Mouse (Mus musculus): ENCODE measurements at regions not wholly inside any gene's neighbourhood (a gene's known extent, or its start where the extent isn't known, plus 50 kb on each side); places are given as distances from the start of the nearest gene placed in this dataset.

- no peak for ATAC-seq (ENCODE audit: insufficient read depth, low read depth)
- no peak for TF ChIP-seq CTCF (IDR thresholded peaks at IDR 0.05; ENCODE audit: low read depth)
- TF ChIP-seq EP300 (IDR thresholded peaks at IDR 0.05; ENCODE audit: low read depth) = no peak
- Histone ChIP-seq H3K9ac (replicated peaks; ENCODE audit: low read depth, low read length) (no peak overlapping the region), H3K27ac (ENCODE audit: low read depth) (no peak overlapping the region), H3K4me2 (ENCODE audit: low read depth, low read length) (no peak overlapping the region), H3K36me3 (replicated peaks; ENCODE audit: control insufficient read depth, insufficient read depth, low read length) (no peaks in the 10 kb centered on the region), H3K9me3 (replicated peaks; ENCODE audit: control insufficient read depth, low read length) (no peaks in the 10 kb centered on the region), H3K27me3 (ENCODE audit: control insufficient read depth, insufficient read depth, low read length) (no peaks in the 10 kb centered on the region), H3K4me3 (ENCODE audit: low read depth, low read length) (no peak overlapping the region), H3K4me1 (ENCODE audit: control insufficient read depth, insufficient read depth) (no peaks in the 10 kb centered on the region)
- DNase-seq (ENCODE audit: low spot score) = no peak
- 74% methylated on average over 7 of the region's 7 CpGs for WGBS
Observed at GRCm38 (mm10) chr5:83622612-83623374, 267.8 kb upstream of the Tecrl start.

GRCm38 (mm10) chr5:83610777-83611176 is 255.8 kb upstream of the Tecrl start:
- H3K4me3 ChIP-seq (ENCODE audit: low read depth, low read length) = no peak overlapping the region
- H3K36me3 ChIP-seq (replicated peaks; ENCODE audit: control insufficient read depth, insufficient read depth, low read length) = no peaks in the 10 kb centered on the region
- no peak overlapping the region for H3K4me2 ChIP-seq (ENCODE audit: low read depth, low read length)
- H3K9ac ChIP-seq (replicated peaks; ENCODE audit: low read depth, low read length) = no peak overlapping the region
- TF ChIP-seq CTCF (IDR thresholded peaks at IDR 0.05; ENCODE audit: low read depth) = no peak; the same call in 1 of the 2 replicates
- TF ChIP-seq EP300 (IDR thresholded peaks at IDR 0.05; ENCODE audit: low read depth) = no peak
- H3K27me3 ChIP-seq (ENCODE audit: control insufficient read depth, insufficient read depth, low read length) = no peaks in the 10 kb centered on the region
- H3K27ac ChIP-seq (ENCODE audit: low read depth) = no peak overlapping the region
- no peak for DNase-seq (ENCODE audit: low spot score)
- no peaks in the 10 kb centered on the region for H3K4me1 ChIP-seq (ENCODE audit: control insufficient read depth, insufficient read depth)
- ATAC-seq (ENCODE audit: insufficient read depth, low read depth) = no peak
- no peaks in the 10 kb centered on the region for H3K9me3 ChIP-seq (replicated peaks; ENCODE audit: control insufficient read depth, low read length)
- WGBS = 39% methylated on average over 2 of the region's 2 CpGs

GRCm38 (mm10) chr5:83593289-83593610 is 238.3 kb upstream of the Tecrl start:
- DNase-seq (ENCODE audit: low spot score) (no peak), ATAC-seq (ENCODE audit: insufficient read depth, low read depth) (no peak)
- Histone ChIP-seq H3K9ac (replicated peaks; ENCODE audit: low read depth, low read length) (no peak overlapping the region), H3K9me3 (replicated peaks; ENCODE audit: control insufficient read depth, low read length) (no peaks in the 10 kb centered on the region), H3K27ac (ENCODE audit: low read depth) (no peak overlapping the region), H3K4me2 (ENCODE audit: low read depth, low read length) (no peak overlapping the region), H3K4me3 (ENCODE audit: low read depth, low read length) (no peak overlapping the region), H3K36me3 (replicated peaks; ENCODE audit: control insufficient read depth, insufficient read depth, low read length) (no peaks in the 10 kb centered on the region), H3K4me1 (ENCODE audit: control insufficient read depth, insufficient read depth) (no peaks in the 10 kb centered on the region), H3K27me3 (ENCODE audit: control insufficient read depth, insufficient read depth, low read length) (no peaks in the 10 kb centered on the region)
- 73% methylated on average over 1 of the region's 1 CpGs for WGBS
- TF ChIP-seq EP300 (IDR thresholded peaks at IDR 0.05; ENCODE audit: low read depth) = no peak
- TF ChIP-seq CTCF (IDR thresholded peaks at IDR 0.05; ENCODE audit: low read depth) = no peak

- DNase-seq (ENCODE audit: low spot score) = no peak
- Histone ChIP-seq H3K36me3 (replicated peaks; ENCODE audit: control insufficient read depth, insufficient read depth, low read length) (no peaks in the 10 kb centered on the region), H3K27ac (ENCODE audit: low read depth) (no peak overlapping the region), H3K9ac (replicated peaks; ENCODE audit: low read depth, low read length) (no peak overlapping the region), H3K9me3 (replicated peaks; ENCODE audit: control insufficient read depth, low read length) (no peaks in the 10 kb centered on the region), H3K4me3 (ENCODE audit: low read depth, low read length) (no peak overlapping the region), H3K27me3 (ENCODE audit: control insufficient read depth, insufficient read depth, low read length) (no peaks in the 10 kb centered on the region), H3K4me2 (ENCODE audit: low read depth, low read length) (no peak overlapping the region), H3K4me1 (ENCODE audit: control insufficient read depth, insufficient read depth) (no peaks in the 10 kb centered on the region)
- TF ChIP-seq CTCF (IDR thresholded peaks at IDR 0.05; ENCODE audit: low read depth) (no peak), EP300 (IDR thresholded peaks at IDR 0.05; ENCODE audit: low read depth) (no peak)
- ATAC-seq (ENCODE audit: insufficient read depth, low read depth) = no peak
- WGBS = 77% methylated on average over 3 of the region's 3 CpGs
Observed at GRCm38 (mm10) chr5:83592587-83593288, 237.7 kb upstream of the Tecrl start.

Measured in heart, postnatal 0 days (tissue).